Mouse (Mus musculus): ENCODE results near the gene Mtrr. TPM values are rescaled to one million over a fixed set of nuclear protein-coding genes. Genes with fewer than 3 reads are reported as not detected.

The Mtrr gene
- total RNA-seq (2021) = 10 to 100 TPM; 13.4 to 15.6 TPM

DNA sequence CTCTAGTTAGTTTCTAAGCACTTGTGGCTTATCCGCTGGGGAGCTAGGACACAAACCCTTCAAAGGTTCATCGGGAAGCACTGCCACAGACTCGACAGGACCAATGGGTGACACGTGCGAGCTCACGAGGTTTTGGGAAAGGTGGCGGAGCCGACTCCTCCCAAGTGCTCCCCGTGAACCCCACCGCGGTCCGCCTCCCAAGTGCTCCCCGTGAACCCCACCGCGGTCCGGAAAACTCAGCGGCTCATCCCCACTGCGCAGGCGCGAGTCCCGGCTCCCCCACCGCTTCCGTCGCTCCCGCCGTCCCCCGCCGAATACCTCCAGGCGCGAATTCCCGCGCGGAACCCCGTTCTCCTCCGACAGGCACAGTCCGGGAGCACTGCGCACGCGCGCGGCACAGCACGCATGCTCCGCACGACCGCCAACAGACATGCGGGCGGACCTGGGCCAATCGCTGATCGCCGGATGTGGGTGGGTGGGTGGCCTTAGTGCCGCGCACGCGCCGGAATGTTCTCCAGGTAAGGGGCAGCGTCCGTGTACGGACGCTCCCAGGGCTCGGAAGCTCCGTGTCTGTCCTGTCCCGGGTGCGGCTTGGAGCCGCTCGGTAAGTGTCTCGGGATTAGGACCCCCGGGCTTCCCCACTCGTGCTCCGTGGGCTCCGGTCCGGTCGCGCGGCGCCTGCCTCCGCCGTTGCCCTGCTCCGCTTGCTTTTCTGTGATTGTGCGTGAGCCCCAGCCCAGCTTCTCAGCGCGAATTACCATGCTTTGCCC, at the start of gene Mtrr, which contains the start of gene Fastkd3:
Mtrr (minus strand) TSS at position 403 of the 770 bp plus-strand sequence.
Fastkd3 (plus strand) TSS at position 488 of the 770 bp plus-strand sequence.
- DNase-seq = peak; percentile 98
- intact Hi-C loops (cut with DNase I) = loop anchor here (5.0 kb wide), 2 partner anchors 1030 to 1230 kb away; partner anchors contain the start of gene Srd5a1

- intact Hi-C loops (cut with DNase I) = no loop called here
- DNase-seq = no peak
These were observed 45.1 kb upstream of the Mtrr start for GRCm38 (mm10) chr13:68627041-68627440.

GRCm38 (mm10) chr13:68622792-68623191, 40.8 kb upstream of the Mtrr start:
- intact Hi-C loops (cut with DNase I) = no loop called here
- no peak for DNase-seq

- intact Hi-C loops (cut with DNase I) = loop anchor here (10.0 kb wide), 1 partner anchor 477 kb away; no protein-coding TSS in a partner anchor
- DNase-seq = no peak
These were observed 25.9 kb upstream of the Mtrr start for GRCm38 (mm10) chr13:68607652-68608405.

- intact Hi-C loops (cut with DNase I) = loop anchor here (10.0 kb wide), 1 partner anchor 479 kb away; no protein-coding TSS in a partner anchor
- peak; percentile 13 to 17 for DNase-seq
These were observed 23.8 kb upstream of the Mtrr start for GRCm38 (mm10) chr13:68605689-68606126.

DNA sequence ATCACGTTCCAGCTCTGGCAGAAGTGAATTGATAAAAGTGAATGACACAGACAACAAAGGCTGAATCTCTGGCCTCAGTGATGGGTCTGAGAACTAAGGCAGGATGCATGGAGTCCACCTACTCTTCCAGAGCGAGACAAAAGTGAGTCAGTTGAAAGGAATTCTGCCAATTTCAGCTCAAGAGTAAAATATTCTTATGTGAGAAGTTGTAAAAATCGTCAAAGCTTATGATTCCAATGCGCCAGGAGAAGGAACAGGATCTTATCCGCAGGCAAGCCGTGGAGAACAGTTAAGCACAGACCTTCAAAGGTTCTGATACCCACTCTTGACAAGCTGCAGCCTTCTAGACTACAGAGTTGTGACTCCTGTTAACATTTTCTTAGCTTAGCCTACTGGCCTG, 21.1 kb upstream of the Mtrr start:
- DNase-seq = no peak
- intact Hi-C loops (cut with DNase I) = loop anchor here (5.0 to 10.0 kb wide), 2 partner anchors 482 to 859 kb away; no protein-coding TSS in a partner anchor

- no peak for DNase-seq
- intact Hi-C loops (cut with DNase I) = loop anchor here (5.0 to 10.0 kb wide), 2 partner anchors 484 to 861 kb away; no protein-coding TSS in a partner anchor
These were observed 19.2 kb upstream of the Mtrr start for GRCm38 (mm10) chr13:68601184-68601583.

DNA sequence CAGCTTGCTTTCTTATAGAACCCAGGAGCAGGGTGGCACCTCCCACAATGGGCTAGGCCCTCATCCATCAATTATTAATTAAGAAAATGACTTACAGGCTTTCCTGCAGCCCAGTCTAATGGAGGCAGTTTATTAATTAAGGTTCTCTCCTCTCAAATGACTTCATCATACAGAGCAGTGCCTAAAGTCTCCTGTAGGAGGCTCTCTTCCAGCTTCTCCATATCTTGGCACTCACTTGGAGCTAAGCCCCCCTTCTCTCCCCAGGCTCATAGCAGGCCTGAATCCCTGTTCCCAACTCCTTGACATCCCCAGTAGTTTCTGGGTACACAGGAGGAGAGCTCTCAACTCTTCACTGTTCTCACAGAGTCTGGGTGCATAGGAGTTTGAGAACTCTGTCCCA, 17.0 kb upstream of the Mtrr start:
- no peak for DNase-seq
- intact Hi-C loops (cut with DNase I) = loop anchor here (10.0 kb wide), 1 partner anchor 396 kb away; the partner anchor contains the start of gene Adcy2

DNA sequence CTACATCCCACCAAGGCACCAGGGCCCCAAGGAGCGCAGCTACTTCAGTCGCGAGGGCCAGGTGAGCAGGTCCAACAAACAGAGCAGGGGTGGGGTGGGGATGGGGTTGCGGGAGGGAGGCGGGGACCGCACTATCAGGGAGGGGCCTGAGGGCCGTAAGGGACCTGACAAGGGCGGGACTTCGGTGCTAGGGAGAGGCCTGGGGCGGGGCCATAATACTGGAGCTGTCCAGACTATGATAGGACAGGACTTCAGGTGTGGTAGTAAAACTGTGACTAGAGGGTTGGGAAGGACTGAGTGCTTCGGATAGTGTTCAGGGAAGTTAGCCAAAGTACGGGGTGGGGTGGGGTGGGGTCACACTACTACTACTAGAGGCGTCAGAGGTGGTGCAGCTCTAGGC, 15.7 kb upstream of the Mtrr start:
- no peak for DNase-seq
- intact Hi-C loops (cut with DNase I) = loop anchor here (10.0 kb wide), 1 partner anchor 397 kb away; the partner anchor contains the start of gene Adcy2

GRCm38 (mm10) chr13:68597199-68597598, 15.2 kb upstream of the Mtrr start, which contains the start of gene 1700001L19Rik:
Gene 1700001L19Rik, plus strand, starts transcription at chr13:68597421.
- DNase-seq = no peak
- intact Hi-C loops (cut with DNase I) = loop anchor here (10.0 kb wide), 1 partner anchor 398 kb away; the partner anchor contains the start of gene Adcy2

GRCm38 (mm10) chr13:68593797-68594196, 11.8 kb upstream of the Mtrr start:
- intact Hi-C loops (cut with DNase I) = loop anchor here (10.0 kb wide), 1 partner anchor 401 kb away; the partner anchor contains the start of gene Adcy2
- DNase-seq = no peak

GRCm38 (mm10) chr13:68588352-68588751, 6.4 kb upstream of the Mtrr start:
- intact Hi-C loops (cut with DNase I) = no loop called here
- no peak for DNase-seq

- no peak for DNase-seq
These were observed 3.5 kb upstream of the Mtrr start for GRCm38 (mm10) chr13:68585441-68585840.

DNA sequence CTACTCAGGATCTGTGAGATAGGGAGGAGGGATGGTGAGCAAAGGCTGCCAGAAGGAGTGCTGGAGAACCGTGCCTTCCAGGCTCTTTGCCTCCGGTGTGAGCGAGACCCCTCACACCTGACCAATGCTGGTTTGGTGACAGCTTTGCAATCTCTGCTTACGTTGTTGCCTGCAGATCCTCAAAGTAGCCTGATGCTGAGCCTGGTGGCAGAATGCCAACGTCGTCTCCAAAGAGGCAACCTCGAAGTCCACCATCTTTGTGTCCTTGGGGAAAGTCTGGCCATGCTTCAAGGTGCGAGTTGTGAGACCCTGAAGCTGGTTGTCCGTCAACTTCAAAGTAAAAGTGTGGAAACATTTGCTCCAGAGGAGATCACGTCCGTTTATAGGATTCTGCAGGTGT, 2.0 kb upstream of the Mtrr start:
- no peak for DNase-seq
- intact Hi-C loops (cut with DNase I) = loop anchor here (5.0 kb wide), 2 partner anchors 1028 to 1228 kb away; partner anchors contain the start of gene Srd5a1

More at GRCm38 (mm10) chr13:68585441-68585840, 3.5 kb upstream of the Mtrr start:
- intact Hi-C loops (cut with DNase I) = no loop called here

- intact Hi-C loops (cut with DNase I) = loop anchor here (5.0 kb wide), 2 partner anchors 1030 to 1230 kb away; partner anchors contain the start of gene Srd5a1
- no peak for DNase-seq
These were observed 500 bp upstream of the Mtrr start for GRCm38 (mm10) chr13:68582517-68582780.

GRCm38 (mm10) chr13:68581086-68581740, 736 bp downstream of the Mtrr start:
- no peak for DNase-seq
- intact Hi-C loops (cut with DNase I) = loop anchor here (5.0 kb wide), 2 partner anchors 1031 to 1231 kb away; partner anchors contain the start of gene Srd5a1

GRCm38 (mm10) chr13:68577945-68578344, 4.0 kb downstream of the Mtrr start:
- intact Hi-C loops (cut with DNase I) = no loop called here
- DNase-seq = no peak

DNA sequence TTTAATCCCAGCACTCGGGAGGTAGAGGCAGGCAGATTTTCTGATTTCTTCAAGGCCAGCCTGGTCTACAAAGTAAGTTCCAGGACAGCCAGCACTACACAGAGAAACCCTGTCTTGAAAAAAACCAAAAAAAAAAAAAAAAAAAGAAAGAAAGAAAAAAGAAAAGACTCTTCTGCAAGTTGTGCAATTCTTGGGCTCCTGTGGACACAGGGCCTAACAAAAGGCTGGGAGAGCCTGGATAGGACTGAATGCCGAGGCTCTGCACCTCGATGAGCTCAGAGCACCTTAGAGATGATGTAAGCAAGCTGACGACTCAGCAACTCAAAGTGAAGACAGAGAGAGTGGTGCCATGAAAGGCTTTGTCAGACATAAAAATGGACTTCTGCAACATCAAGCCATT, 7.6 kb downstream of the Mtrr start:
- intact Hi-C loops (cut with DNase I) = no loop called here
- DNase-seq = no peak

DNA sequence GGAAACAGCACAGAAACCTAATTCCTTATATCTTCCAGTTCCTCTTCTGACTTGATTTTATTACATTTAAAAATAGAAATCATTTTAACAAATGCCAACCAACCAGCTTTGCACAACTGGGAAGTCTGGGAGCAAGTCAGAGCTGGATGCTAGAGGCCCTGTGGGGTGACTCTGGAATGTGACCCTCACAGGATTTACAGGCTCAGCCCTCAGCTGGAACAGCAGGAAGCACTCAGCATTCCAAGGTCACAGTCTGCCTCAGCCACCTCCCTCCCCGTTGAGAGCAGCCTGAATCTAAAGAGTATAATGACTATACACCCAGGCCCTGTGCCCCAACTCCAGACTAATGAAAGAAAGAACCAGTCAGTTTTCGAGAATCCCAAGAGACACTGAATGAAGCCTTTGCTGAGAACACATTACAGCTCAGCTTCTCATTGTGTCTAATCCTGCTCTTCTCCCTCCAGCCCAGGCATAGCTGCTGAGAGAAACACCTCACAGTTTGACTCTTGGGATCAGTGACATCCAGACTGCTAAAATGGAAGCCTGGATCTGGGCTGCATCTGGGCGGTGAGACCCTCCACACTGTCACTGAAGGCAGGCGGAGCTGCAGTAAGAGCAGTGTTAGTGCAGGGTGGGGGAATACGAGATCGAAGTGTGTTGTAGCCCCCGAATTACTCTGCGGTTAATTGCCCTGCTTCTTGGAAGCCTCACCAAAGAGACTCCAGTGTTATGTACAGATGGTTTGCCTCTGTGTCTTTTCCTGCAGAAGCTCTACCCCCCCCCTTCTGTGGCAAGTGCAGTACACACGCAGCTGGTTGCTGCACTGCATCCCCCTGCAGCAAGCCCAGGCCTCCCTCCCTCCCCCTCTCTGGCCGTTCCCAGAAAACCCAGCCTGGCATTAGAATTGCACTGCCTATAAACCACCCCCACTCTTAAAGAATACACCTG, 8.7 kb downstream of the Mtrr start:
- no peak for DNase-seq
- intact Hi-C loops (cut with DNase I) = no loop called here
